In genomic region chr5:90850096-90850495, GRCm38 (mm10) we compare ENCODE assay signal across 27 mouse cellular contexts. TPM values are rescaled to one million over a fixed set of nuclear protein-coding genes. Genes with fewer than 3 reads are reported as not detected.
DNase-seq lines count a peak whose midpoint lies in the region.
"Not testable (repeated sequence)": the region's sequence is repeated elsewhere in the genome, so short reads cannot be mapped to it uniquely, and the experiment has no call there.
"Had no signal": no experiment of that assay in that cellular context is flagged by ENCODE, and none has a peak within 500 bp of the region (broad histone marks: within the 10 kb centered on the region; RNA-seq: fewer than 3 reads in every experiment).

No protein-coding gene starts in this region.

- peak; percentile 13 for DNase-seq in adrenal gland, adult 2 months
- peak; percentile 47 for DNase-seq in cerebellum, adult 11 months
- peak; percentile 57 to 62 for DNase-seq in cerebellum, adult 18-20 months
- peak; percentile 39 for DNase-seq in cerebellum, adult 8-10 months
- peak; percentile 78 for DNase-seq in cerebellum, adult 9-11 months
- peak; percentile 78 to 79 for DNase-seq in cerebellum, postnatal 14 days
- DNase-seq in cerebellum, postnatal 36 days: peak; percentile 64 to 68
- DNase-seq in left cerebral cortex, postnatal 4 days: peak; percentile 49

- intact Hi-C loops in left cerebral cortex, postnatal 4 days (cut with DNase I): not testable (repeated sequence)

RNA-seq across cellular contexts. Expression of gene Cxcl1, which starts 40.9 kb away (rescaled TPM):
- total RNA-seq in adrenal gland, adult 2 months (2021): under 1 TPM; 0.40 to 0.73 TPM
- polyA plus RNA-seq in adrenal gland, adult 2 months (2012; rRNA removed): 1.8 and 3.8 TPM in 2 replicates
- under 1 TPM; 0.50 to 0.68 TPM for total RNA-seq in left cerebral cortex, postnatal 4 days (2021)
- total RNA-seq: CH12.LX; common myeloid progenitor, adult 5-6 weeks had no signal
- polyA plus RNA-seq: activated CD4-positive, CD25-positive, alpha-beta regulatory T cell, adult 4 months; CD4-positive, CD25-positive, alpha-beta regulatory T cell, adult 4 months; erythroblast, embryonic 14.5 days; forebrain, embryonic 10.5 days; forebrain, embryonic 12.5 days; forebrain, embryonic 16.5 days; G1E had no signal

RNA-seq across cellular contexts. Expression of gene Cxcl2, which starts 53.6 kb away (rescaled TPM):
- under 1 TPM in 1 of 2 experiments, not detected in 1; 0.35 TPM for total RNA-seq in adrenal gland, adult 2 months (2021)
- 1.9 TPM in 2 replicates for polyA plus RNA-seq in adrenal gland, adult 2 months (2012; rRNA removed)
- total RNA-seq in left cerebral cortex, postnatal 4 days (2021): not detected
- total RNA-seq: adrenal gland, postnatal 25 days; gastrocnemius, adult 2 months had no signal
- polyA plus RNA-seq: activated CD4-positive, CD25-positive, alpha-beta regulatory T cell, adult 4 months; embryonic facial prominence, embryonic 11.5 days; embryonic facial prominence, embryonic 13.5 days; embryonic facial prominence, embryonic 15.5 days; forebrain, embryonic 10.5 days; forebrain, embryonic 12.5 days; forebrain, embryonic 14.5 days; forebrain, embryonic 16.5 days; frontal cortex, adult 2 months; G1E had no signal

RNA-seq across cellular contexts. Expression of gene Cxcl15, which starts 55.8 kb away (rescaled TPM):
- not detected for total RNA-seq in adrenal gland, adult 2 months (2021)
- not detected in 2 replicates for polyA plus RNA-seq in adrenal gland, adult 2 months (2012; rRNA removed)
- total RNA-seq in left cerebral cortex, postnatal 4 days (2021): not detected
- total RNA-seq: adrenal gland, adult 18-20 months; adrenal gland, postnatal 10 days; adrenal gland, postnatal 25 days; adrenal gland, postnatal 4 days; CH12.LX; common myeloid progenitor, adult 5-6 weeks; gastrocnemius, adult 2 months had no signal
- polyA plus RNA-seq: activated CD4-positive, CD25-positive, alpha-beta regulatory T cell, adult 4 months; CD4-positive, CD25-positive, alpha-beta regulatory T cell, adult 4 months; erythroblast, embryonic 14.5 days; forebrain, embryonic 10.5 days; forebrain, embryonic 12.5 days; forebrain, embryonic 14.5 days; forebrain, embryonic 16.5 days; frontal cortex, adult 2 months; G1E had no signal

Comparison
In these comparisons a context has a peak if more than half of its experiments do, and no peak if none do; other contexts are left out.
1. Peak in every context shown above with its lines: DNase-seq.
2. DNase-seq: peak in every context shown above with its lines; median percentile 78 in cerebellum, postnatal 14 days; 78 in cerebellum, adult 9-11 months; 66 in cerebellum, postnatal 36 days; 60 in cerebellum, adult 18-20 months; 49 in left cerebral cortex, postnatal 4 days; 47 in cerebellum, adult 11 months; 39 in cerebellum, adult 8-10 months; 13 in adrenal gland, adult 2 months.